Mouse (Mus musculus) MEL (cell line): ENCODE measurements at regions not wholly inside any gene's neighbourhood (a gene's known extent, or its start where the extent isn't known, plus 50 kb on each side); places are given as distances from the start of the nearest gene placed in this dataset.

ENCODE experiments used
- DNase-seq: peaks from one replicate; pipeline ENCODE4 v3.0.0; 2011; ENCODE audit warnings: low read depth, low spot score
- H3K27ac ChIP-seq: 2 replicates; pipeline ENCODE4 v1.5.1; 2012; ENCODE audit warnings: low read depth, mild to moderate bottlenecking, control low read depth, low read length, moderate library complexity; ENCODE audit not compliant: control insufficient read depth
- H3K27me3 ChIP-seq, 2 experiments: fragments of 150-350 bp in 1 of 2; sonication (generic) in 1 of 2; 2 replicates each; pipeline ENCODE4 v1.6.1; 2012; ENCODE audit warnings: low read length in 2 of 2, mild to moderate bottlenecking in 2 of 2, improper control_type of control experiment in 1 of 2, moderate library complexity in 1 of 2; ENCODE audit not compliant: insufficient read depth in 2 of 2, control insufficient read depth in 1 of 2
- H3K36me3 ChIP-seq, 2 experiments: 2 replicates each; pipeline ENCODE4 v1.6.1; 2012 to 2014; ENCODE audit warnings: low read length in 2 of 2, improper control_type of control experiment in 1 of 2, inconsistent platforms in 1 of 2, mild to moderate bottlenecking in 1 of 2; ENCODE audit not compliant: insufficient read depth in 2 of 2, control insufficient read depth in 1 of 2
- H3K4me1 ChIP-seq, 2 experiments: fragments of 150-350 bp in 1 of 2; sonication (generic) in 1 of 2; 2 replicates each; pipeline ENCODE4 v1.6.1; 2012; ENCODE audit warnings: low read length in 2 of 2, improper control_type of control experiment in 1 of 2, mild to moderate bottlenecking in 1 of 2; ENCODE audit not compliant: insufficient read depth in 2 of 2, control insufficient read depth in 1 of 2
- H3K4me3 ChIP-seq, 2 experiments: fragments of 150-350 bp in 1 of 2; sonication (generic) in 1 of 2; 2 replicates each; pipeline ENCODE4 v1.5.1; 2012; ENCODE audit warnings: low read depth in 2 of 2, low read length in 2 of 2, mild to moderate bottlenecking in 2 of 2, moderate library complexity in 2 of 2, control low read depth in 1 of 2, improper control_type of control experiment in 1 of 2; ENCODE audit not compliant: control insufficient read depth in 1 of 2, insufficient read depth in 1 of 2
- H3K79me2 ChIP-seq: 2 replicates; pipeline ENCODE4 v1.6.1; 2012; ENCODE audit warnings: mild to moderate bottlenecking, low read length, moderate library complexity; ENCODE audit not compliant: control insufficient read depth, poor library complexity, insufficient read depth
- H3K9ac ChIP-seq: 2 replicates; pipeline ENCODE4 v1.6.1; 2012; ENCODE audit warnings: low read depth, mild to moderate bottlenecking, control low read depth, low read length, moderate library complexity; ENCODE audit not compliant: control insufficient read depth, poor library complexity, severe bottlenecking
- H3K9me3 ChIP-seq: fragments of 150-350 bp; sonication (generic); replicated peaks from 2 replicates; pipeline ENCODE4 v1.6.1; 2012; ENCODE audit warnings: mild to moderate bottlenecking, low read length, improper control_type of control experiment, moderate library complexity; ENCODE audit not compliant: insufficient read depth
- CHD1 ChIP-seq: IDR thresholded peaks from 2 replicates; pipeline ENCODE4 v1.6.1; 2012; ENCODE audit warnings: low read depth, mild to moderate bottlenecking, inconsistent platforms, low read length, improper control_type of control experiment
- CHD2 ChIP-seq: IDR thresholded peaks from 2 replicates; pipeline ENCODE4 v1.6.1; 2011; ENCODE audit warnings: low read length, improper control_type of control experiment
- CTCF ChIP-seq, 3 experiments: IDR thresholded peaks in 2 of 3; conservative IDR thresholded peaks in 1 of 3; 2 replicates each; pipeline ENCODE4 v1.5.1; 2011 to 2012; ENCODE audit warnings: low read length in 3 of 3, low read depth in 2 of 3, mild to moderate bottlenecking in 2 of 3, improper control_type of control experiment in 1 of 3, inconsistent platforms in 1 of 3, mixed read lengths in 1 of 3, moderate library complexity in 1 of 3; ENCODE audit not compliant: control insufficient read depth in 1 of 3, insufficient read depth in 1 of 3, poor library complexity in 1 of 3, severe bottlenecking in 1 of 3
- E2F4 ChIP-seq: IDR thresholded peaks from 2 replicates; pipeline ENCODE4 v1.6.1; 2011; ENCODE audit warnings: low read depth, low read length, improper control_type of control experiment, borderline replicate concordance
- EP300 ChIP-seq, 2 experiments: IDR thresholded peaks; 2 replicates each; pipeline ENCODE4 v1.6.1; 2011; ENCODE audit warnings: improper control_type of control experiment in 2 of 2, low read length in 2 of 2, low read depth in 1 of 2, mild to moderate bottlenecking in 1 of 2
- GATA1 ChIP-seq: IDR thresholded peaks from 2 replicates; pipeline ENCODE4 v1.6.1; 2011; ENCODE audit warnings: low read depth, low read length, improper control_type of control experiment
- HCFC1 ChIP-seq: IDR thresholded peaks from 2 replicates; pipeline ENCODE4 v1.6.1; 2012; ENCODE audit warnings: low read depth, mild to moderate bottlenecking, inconsistent platforms, low read length, improper control_type of control experiment, moderate library complexity
- MAFK ChIP-seq: IDR thresholded peaks from 2 replicates; pipeline ENCODE4 v1.6.1; 2011; ENCODE audit warnings: low read depth, mild to moderate bottlenecking, low read length, improper control_type of control experiment, borderline replicate concordance
- MAX ChIP-seq: IDR thresholded peaks from 2 replicates; pipeline ENCODE4 v1.6.1; 2011; ENCODE audit warnings: low read length, improper control_type of control experiment
- MAZ ChIP-seq: IDR thresholded peaks from 2 replicates; pipeline ENCODE4 v1.6.1; 2012; ENCODE audit warnings: low read depth, mild to moderate bottlenecking, inconsistent platforms, low read length, improper control_type of control experiment
- MEF2A ChIP-seq: IDR thresholded peaks from 2 replicates; pipeline ENCODE4 v1.6.1; 2014; ENCODE audit warnings: low read depth, mild to moderate bottlenecking, inconsistent platforms, low read length, improper control_type of control experiment; ENCODE audit not compliant: poor library complexity, insufficient replicate concordance, severe bottlenecking; ENCODE audit errors: extremely low read depth
- MYB ChIP-seq: IDR thresholded peaks from 2 replicates; pipeline ENCODE4 v1.6.1; 2011; ENCODE audit warnings: mild to moderate bottlenecking, low read depth, low read length, improper control_type of control experiment
- MYC ChIP-seq: IDR thresholded peaks from 2 replicates; pipeline ENCODE4 v1.6.1; 2011; ENCODE audit warnings: low read depth, mild to moderate bottlenecking, low read length, improper control_type of control experiment, moderate library complexity
- POLR2A ChIP-seq, 2 experiments: IDR thresholded peaks; 2 replicates each; pipeline ENCODE4 v1.6.1; 2011 to 2012; ENCODE audit warnings: low read length in 2 of 2, mild to moderate bottlenecking in 2 of 2, control low read depth in 1 of 2, improper control_type of control experiment in 1 of 2, low read depth in 1 of 2, moderate library complexity in 1 of 2; ENCODE audit not compliant: control insufficient read depth in 1 of 2, insufficient read depth in 1 of 2, poor library complexity in 1 of 2
- POLR2AphosphoS2 ChIP-seq: IDR thresholded peaks from 2 replicates; pipeline ENCODE4 v1.6.1; 2011; ENCODE audit warnings: low read length, improper control_type of control experiment
- TAL1 ChIP-seq: IDR thresholded peaks from 2 replicates; pipeline ENCODE4 v1.6.1; 2012; ENCODE audit warnings: mild to moderate bottlenecking, inconsistent platforms, low read length, moderate library complexity, mixed read lengths
- TCF12 ChIP-seq: IDR thresholded peaks from 2 replicates; pipeline ENCODE4 v1.6.1; 2014; ENCODE audit warnings: low read depth, mild to moderate bottlenecking, inconsistent platforms, low read length, improper control_type of control experiment, moderate library complexity
- UBTF ChIP-seq: IDR thresholded peaks from 2 replicates; pipeline ENCODE4 v1.6.1; 2012; ENCODE audit warnings: low read depth, mild to moderate bottlenecking, inconsistent platforms, low read length, improper control_type of control experiment, moderate library complexity, borderline replicate concordance; ENCODE audit not compliant: insufficient read depth
- USF1 ChIP-seq: IDR thresholded peaks from 2 replicates; pipeline ENCODE4 v1.6.1; 2014; ENCODE audit warnings: low read depth, mild to moderate bottlenecking, inconsistent platforms, low read length, improper control_type of control experiment, moderate library complexity
- ZC3H11A ChIP-seq: IDR thresholded peaks from 2 replicates; pipeline ENCODE4 v1.6.1; 2012; ENCODE audit warnings: low read depth, mild to moderate bottlenecking, inconsistent platforms, low read length, improper control_type of control experiment
- ZKSCAN1 ChIP-seq: IDR thresholded peaks from 2 replicates; pipeline ENCODE4 v1.6.1; 2012; ENCODE audit warnings: low read depth, mild to moderate bottlenecking, inconsistent platforms, low read length, improper control_type of control experiment, moderate library complexity
- ZMIZ1 ChIP-seq: IDR thresholded peaks from 2 replicates; pipeline ENCODE4 v1.6.1; 2012; ENCODE audit warnings: low read depth, mild to moderate bottlenecking, inconsistent platforms, low read length, improper control_type of control experiment, moderate library complexity
- ZNF384 ChIP-seq: IDR thresholded peaks from 2 replicates; pipeline ENCODE4 v1.6.1; 2012; ENCODE audit warnings: low read depth, mild to moderate bottlenecking, inconsistent platforms, low read length, improper control_type of control experiment

DNA sequence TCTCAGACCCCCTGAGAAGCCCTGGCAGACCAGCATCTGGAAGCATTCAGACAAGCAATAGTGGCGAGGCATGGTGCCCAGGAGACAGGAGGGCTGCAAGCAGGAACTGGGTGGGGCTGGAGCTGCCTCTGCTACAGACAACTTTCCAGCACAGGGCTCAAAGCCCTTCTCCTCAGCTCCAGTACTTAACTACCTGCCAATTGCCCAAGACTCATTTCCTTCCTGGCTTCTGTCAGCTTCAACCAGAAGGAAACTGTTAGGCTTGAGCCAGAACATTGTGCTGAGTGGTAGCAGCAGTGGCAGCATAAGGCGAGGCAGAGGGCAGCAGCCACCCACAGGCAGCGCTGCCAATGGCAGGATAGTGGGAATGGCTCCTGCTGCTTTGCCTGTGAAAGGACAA, 193.1 kb upstream of the Nabp1 start:
- Histone ChIP-seq H3K79me2 (no peaks in the 10 kb centered on the region), H3K27me3 (no peaks in the 10 kb centered on the region), H3K36me3 (no peaks in the 10 kb centered on the region), H3K4me3 (no peak overlapping the region), H3K9me3 (no peaks in the 10 kb centered on the region), H3K4me1 (no peaks in the 10 kb centered on the region), H3K9ac (no peak overlapping the region), H3K27ac (no peak overlapping the region)
- no peak for DNase-seq
- no peak for TF ChIP-seq MAX
- TF ChIP-seq EP300 (IDR thresholded peaks at IDR 0.05; ENCODE audit: low read depth in 1 of 2, low read length in 2 of 2): no peak
- no peak for TF ChIP-seq MYB
- no peak for TF ChIP-seq ZC3H11A
- TF ChIP-seq TCF12: no peak
- no peak for TF ChIP-seq CTCF (IDR thresholded peaks at IDR 0.05 in 2 of 3, conservative IDR thresholded peaks at IDR 0.05 in 1 of 3; ENCODE audit: control insufficient read depth in 1 of 3, insufficient read depth in 1 of 3, low read depth in 2 of 3, low read length in 3 of 3, poor library complexity in 1 of 3, severe bottlenecking in 1 of 3)
- no peak for TF ChIP-seq MEF2A
- no peak for TF ChIP-seq POLR2AphosphoS2
- no peak for TF ChIP-seq CHD1
- TF ChIP-seq MAZ: no peak
- TF ChIP-seq E2F4: no peak

GRCm38 (mm10) chr1:51670009-51670408, 191.8 kb upstream of the Nabp1 start:
- TF ChIP-seq POLR2AphosphoS2 (no peak), USF1 (no peak), POLR2A (IDR thresholded peaks at IDR 0.05; ENCODE audit: control insufficient read depth in 1 of 2, insufficient read depth in 1 of 2, low read depth in 1 of 2, low read length in 2 of 2, poor library complexity in 1 of 2) (no peak), E2F4 (no peak), HCFC1 (no peak), TAL1 (no peak), ZNF384 (no peak), ZC3H11A (no peak), ZMIZ1 (no peak), CHD2 (no peak), ZKSCAN1 (no peak), MAFK (no peak), UBTF (no peak), TCF12 (no peak), MAZ (no peak), CTCF (IDR thresholded peaks at IDR 0.05 in 2 of 3, conservative IDR thresholded peaks at IDR 0.05 in 1 of 3; ENCODE audit: control insufficient read depth in 1 of 3, insufficient read depth in 1 of 3, low read depth in 2 of 3, low read length in 3 of 3, poor library complexity in 1 of 3, severe bottlenecking in 1 of 3) (no peak), GATA1 (no peak), MYC (no peak)
- no peaks in the 10 kb centered on the region for H3K9me3 ChIP-seq
- no peak overlapping the region for H3K9ac ChIP-seq
- no peak overlapping the region for H3K27ac ChIP-seq
- no peak overlapping the region for H3K4me3 ChIP-seq
- no peaks in the 10 kb centered on the region for H3K36me3 ChIP-seq
- no peaks in the 10 kb centered on the region for H3K79me2 ChIP-seq
- no peaks in the 10 kb centered on the region for H3K27me3 ChIP-seq
- no peaks in the 10 kb centered on the region for H3K4me1 ChIP-seq
- DNase-seq: no peak
